Mouse (Mus musculus): ENCODE measurements around the gene Tmem108.

DNA sequence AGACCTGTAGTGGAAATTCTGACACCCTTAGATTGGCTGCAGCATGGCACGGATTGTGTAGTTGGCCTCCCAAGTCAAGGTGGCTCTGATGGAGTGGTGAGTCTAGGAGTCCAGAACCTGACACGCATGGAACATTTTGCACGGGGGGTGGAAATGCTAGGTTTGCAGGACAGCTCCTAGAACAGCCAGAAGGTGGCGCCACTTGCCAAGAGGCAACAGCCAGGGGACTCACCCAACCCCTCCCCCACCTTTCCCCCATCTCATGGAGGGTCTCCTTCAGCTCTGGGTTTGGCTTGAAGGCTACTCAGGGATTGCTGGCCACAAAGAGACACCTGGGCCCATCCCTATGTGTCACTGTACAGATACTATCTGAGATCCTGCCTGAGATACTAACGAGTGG is 292.1 kb downstream of the Tmem108 start:
- TF ChIP-seq CTCF (IDR thresholded peaks at IDR 0.05; ENCODE audit: low read depth) (peak; percentile 66), EP300 (IDR thresholded peaks at IDR 0.05; ENCODE audit: low read depth) (no peak)

Measured in liver, postnatal 0 days (tissue).